Mouse (Mus musculus) kidney, adult 2 months (tissue): Measurements from ENCODE around the gene Rbm39. TPM values are rescaled to one million over a fixed set of nuclear protein-coding genes. Genes with fewer than 3 reads are reported as not detected.

ENCODE experiments used
- DNase-seq: peaks from one replicate; pipeline ENCODE4 v3.0.0; 2021
- H3K27ac ChIP-seq: fragments of 200-500 bp; 2 replicates; pipeline ENCODE4 v1.5.1; 2012; ENCODE audit warnings: low read depth, low read length, control low read depth, inconsistent platforms; ENCODE audit not compliant: insufficient read depth
- H3K27me3 ChIP-seq: fragments of 200-500 bp; replicated peaks from 2 replicates; pipeline ENCODE4 v1.6.1; 2012; ENCODE audit warnings: mild to moderate bottlenecking, moderate library complexity, low read length, inconsistent platforms; ENCODE audit not compliant: control insufficient read depth, insufficient read depth
- H3K36me3 ChIP-seq: fragments of 200-500 bp; 2 replicates; pipeline ENCODE4 v1.6.1; 2012; ENCODE audit warnings: mild to moderate bottlenecking, moderate library complexity, low read length, inconsistent platforms; ENCODE audit not compliant: control insufficient read depth, insufficient read depth
- H3K4me1 ChIP-seq: fragments of 200-500 bp; 2 replicates; pipeline ENCODE4 v1.6.1; 2011; ENCODE audit warnings: low read length; ENCODE audit not compliant: control insufficient read depth, insufficient read depth
- H3K4me3 ChIP-seq: fragments of 200-500 bp; 2 replicates; pipeline ENCODE4 v1.5.1; 2011; ENCODE audit warnings: mild to moderate bottlenecking, low read depth, low read length, control low read depth; ENCODE audit not compliant: insufficient read depth
- CTCF ChIP-seq: fragments of 200-500 bp; conservative IDR thresholded peaks from 2 replicates; pipeline ENCODE4 v1.5.1; 2011; ENCODE audit warnings: low read depth, mild to moderate bottlenecking, control low read depth, low read length, moderate library complexity, mixed read lengths; ENCODE audit not compliant: insufficient read depth, insufficient read length
- POLR2A ChIP-seq: fragments of 200-500 bp; IDR thresholded peaks from one replicate; pipeline ENCODE4 v1.6.1; 2011; ENCODE audit warnings: low read depth, low read length, control low read depth
- WGBS: fragments of 180-500 bp; shearing (Covaris S2); methylation state at CpG from one replicate; pipeline ENCODE4 v1.1.7; 2018; 5-methylcytosine and 5-hydroxymethylcytosine counted together
- polyA plus RNA-seq: library from polyadenylated mRNA; depleted of rRNA; stranded (reverse); fragments of >200 nt; gene quantifications from 2 replicates; pipeline ENCODE4 v1.2.3, GENCODE M21; 2012

The Rbm39 gene
- polyA plus RNA-seq, 1 experiment = 39.3 TPM

DNA sequence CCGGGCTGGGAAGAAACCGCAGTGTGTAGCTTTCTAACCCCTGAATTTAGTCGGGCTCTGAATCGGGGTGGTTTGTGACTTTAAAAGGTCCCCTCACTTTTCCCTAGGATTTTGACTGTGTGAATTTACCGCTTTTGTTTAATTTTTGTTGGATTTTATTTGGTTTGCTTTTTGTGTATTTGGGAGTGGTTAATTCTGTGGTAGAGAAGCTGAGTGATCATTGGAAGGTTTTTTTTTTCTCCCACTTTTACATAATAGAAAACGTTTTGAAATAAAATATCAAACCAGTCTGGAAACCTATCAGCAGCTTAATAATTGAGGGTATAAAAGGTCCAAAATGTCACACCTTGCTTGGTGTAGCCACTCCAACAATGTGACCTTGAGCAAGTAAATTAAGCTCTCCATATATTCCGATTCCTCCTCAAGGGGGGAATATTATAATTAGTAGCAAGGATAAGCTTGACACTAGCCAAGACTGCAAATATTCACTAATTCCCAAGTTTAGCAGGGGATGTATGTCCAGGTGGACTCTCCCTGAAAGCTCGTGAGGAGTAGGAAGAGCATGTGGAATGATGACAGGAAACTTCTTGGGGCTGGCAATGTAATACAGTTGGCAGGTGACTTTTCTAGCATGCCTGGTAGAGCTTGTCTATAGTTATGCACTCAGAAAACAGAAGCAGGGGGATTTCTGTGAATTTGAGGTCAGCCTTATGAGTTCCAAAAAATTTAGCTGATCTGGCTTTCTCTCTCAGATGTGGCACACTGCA, 969 bp upstream of the Rbm39 start:
- peak overlapping the region; percentile 71 for H3K4me3 ChIP-seq
- peak overlapping the region; percentile 98 for H3K27ac ChIP-seq
- H3K27me3 ChIP-seq = no peaks in the 10 kb centered on the region
- 5% methylated on average over 8 of the region's 8 CpGs for WGBS
- peak; percentile 43 for DNase-seq
- no peak for TF ChIP-seq POLR2A
- no peak for TF ChIP-seq CTCF
- peaks cover 19% of the 10 kb centered on the region for H3K4me1 ChIP-seq
- peaks cover 7% of the 10 kb centered on the region; the same call in 1 of the 2 replicates for H3K36me3 ChIP-seq

DNA sequence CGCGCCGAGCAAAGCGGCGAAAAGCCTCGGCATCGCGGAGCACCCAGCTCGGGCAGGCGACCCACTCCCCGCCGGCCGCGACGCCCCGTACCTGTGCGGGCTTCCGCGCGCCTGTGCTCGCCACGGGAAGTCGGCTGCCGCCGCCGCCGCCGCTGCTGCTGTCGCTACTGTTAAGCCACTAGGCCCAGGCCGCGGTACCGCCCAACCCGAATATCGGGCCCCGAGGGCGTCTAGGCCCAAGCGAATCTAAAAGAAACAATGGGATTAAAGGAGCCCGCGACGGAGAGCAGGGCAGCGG, 293 bp downstream of the Rbm39 start:
- peak overlapping the region; percentile 99 for H3K27ac ChIP-seq
- WGBS = under 1% methylated on average over 41 of the region's 41 CpGs

DNA sequence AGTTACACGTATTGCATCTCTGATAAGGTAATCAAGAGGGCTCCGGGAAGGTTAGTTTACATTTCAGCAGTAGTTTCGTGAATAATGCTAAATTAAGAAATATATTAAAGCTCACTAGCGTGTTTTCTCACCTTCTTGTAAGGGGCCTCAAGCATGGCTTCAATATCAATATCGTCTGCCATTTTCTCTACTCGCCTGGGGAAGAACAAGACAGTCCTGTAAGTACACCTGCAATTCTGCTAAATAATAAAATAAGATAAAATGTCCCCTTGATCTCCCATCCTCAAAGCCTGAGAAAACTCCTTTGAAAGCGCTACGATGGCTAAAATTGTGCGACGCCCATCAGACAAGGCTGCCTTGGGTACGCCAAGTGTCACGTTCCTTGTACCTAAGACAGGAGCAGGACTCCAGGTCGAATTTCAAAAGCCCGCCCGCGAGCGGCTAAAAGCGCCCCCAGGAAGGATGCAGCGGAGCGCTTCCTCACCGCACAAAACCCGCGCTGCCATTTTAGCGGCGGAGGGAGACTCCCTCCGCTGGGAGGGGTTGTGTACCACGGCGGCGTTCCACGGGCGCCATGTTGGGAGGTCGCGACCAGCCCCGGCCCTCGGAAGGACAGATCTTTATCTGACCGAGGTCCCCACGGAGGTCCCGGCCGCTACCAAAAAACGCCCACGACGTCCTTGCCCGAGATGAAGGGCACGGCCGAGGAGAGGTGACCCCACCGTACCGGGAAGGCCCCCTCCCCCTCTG, 817 bp downstream of the Rbm39 start:
- TF ChIP-seq CTCF = no peak
- H3K36me3 ChIP-seq = peaks cover 9% of the 10 kb centered on the region; the same call in 1 of the 2 replicates
- H3K4me3 ChIP-seq = peak overlapping the region; percentile 92
- no peaks in the 10 kb centered on the region for H3K27me3 ChIP-seq
- peaks cover 19% of the 10 kb centered on the region for H3K4me1 ChIP-seq
- WGBS = under 1% methylated on average over 47 of the region's 47 CpGs
- peak overlapping the region; percentile 99 for H3K27ac ChIP-seq
- peak; percentile 83 for DNase-seq

More for the DNA sequence above, 293 bp downstream of the Rbm39 start:
- no peak for DNase-seq
- Histone ChIP-seq H3K4me1 (peaks cover 19% of the 10 kb centered on the region), H3K27me3 (no peaks in the 10 kb centered on the region), H3K36me3 (peaks cover 7% of the 10 kb centered on the region; the same call in 1 of the 2 replicates), H3K4me3 (peak overlapping the region; percentile 92)
- TF ChIP-seq POLR2A (no peak), CTCF (no peak)

- H3K27me3 ChIP-seq = no peaks in the 10 kb centered on the region
- WGBS = 7% methylated on average over 7 of the region's 7 CpGs
- TF ChIP-seq POLR2A (no peak), CTCF (no peak)
- H3K4me3 ChIP-seq = peak overlapping the region; percentile 26
- peaks cover 15% of the 10 kb centered on the region for H3K36me3 ChIP-seq
- no peak for DNase-seq
- no peak overlapping the region for H3K27ac ChIP-seq
- peaks cover 19% of the 10 kb centered on the region for H3K4me1 ChIP-seq
Measured at GRCm38 (mm10) chr2:156177651-156178050, 2.4 kb downstream of the Rbm39 start.

DNA sequence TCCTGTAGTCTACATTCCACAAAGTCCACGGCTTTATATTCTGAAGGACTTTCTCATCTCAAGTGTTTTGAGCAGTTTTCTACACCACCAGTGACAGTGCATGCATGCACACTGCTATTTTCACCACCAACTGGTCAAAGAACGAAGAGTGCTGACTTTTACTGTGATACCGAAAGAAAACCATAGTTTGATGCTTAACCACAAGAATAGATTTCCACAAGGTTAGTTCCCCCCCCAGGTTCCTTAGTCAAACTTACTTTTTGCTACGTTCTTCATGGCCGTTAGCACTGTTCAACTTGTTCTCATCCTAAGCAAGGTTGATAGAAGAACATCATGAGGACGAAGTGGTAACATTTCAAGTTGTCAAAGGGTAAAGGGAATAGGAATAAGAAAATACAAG, 3.0 kb downstream of the Rbm39 start:
- H3K36me3 ChIP-seq = peaks cover 18% of the 10 kb centered on the region
- WGBS = 29% methylated on average over 6 of the region's 6 CpGs
- H3K4me1 ChIP-seq = peaks cover 19% of the 10 kb centered on the region
- H3K27me3 ChIP-seq = no peaks in the 10 kb centered on the region
- no peak overlapping the region for H3K4me3 ChIP-seq
- DNase-seq = no peak
- H3K27ac ChIP-seq = no peak overlapping the region
- TF ChIP-seq POLR2A = no peak
- TF ChIP-seq CTCF = no peak

DNA sequence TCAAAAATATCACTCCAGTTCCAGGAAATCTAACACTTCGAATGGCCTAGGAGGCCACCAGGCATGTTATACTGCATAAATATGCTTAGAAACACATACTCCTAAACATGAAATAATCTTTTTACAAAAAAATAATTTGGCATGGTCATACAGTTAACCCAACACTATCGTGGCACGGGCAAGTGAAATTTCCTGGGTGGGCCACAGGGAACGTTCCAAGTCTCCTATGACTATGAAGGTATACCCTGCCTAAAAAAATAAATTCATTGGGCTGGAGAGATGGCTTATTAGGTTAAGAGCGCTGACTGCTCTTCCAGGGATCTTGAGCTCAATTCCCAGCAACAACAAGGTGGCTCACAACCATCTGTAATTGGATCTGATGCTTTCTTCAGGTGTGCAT, 13.5 kb downstream of the Rbm39 start:
- H3K4me3 ChIP-seq = no peak overlapping the region
- H3K4me1 ChIP-seq = no peaks in the 10 kb centered on the region; the same call in 1 of the 2 replicates
- WGBS = 81% methylated on average over 5 of the region's 5 CpGs
- TF ChIP-seq CTCF = no peak
- TF ChIP-seq POLR2A = no peak
- H3K36me3 ChIP-seq = peaks cover 39% of the 10 kb centered on the region
- no peak overlapping the region for H3K27ac ChIP-seq
- DNase-seq = no peak
- no peaks in the 10 kb centered on the region for H3K27me3 ChIP-seq

DNA sequence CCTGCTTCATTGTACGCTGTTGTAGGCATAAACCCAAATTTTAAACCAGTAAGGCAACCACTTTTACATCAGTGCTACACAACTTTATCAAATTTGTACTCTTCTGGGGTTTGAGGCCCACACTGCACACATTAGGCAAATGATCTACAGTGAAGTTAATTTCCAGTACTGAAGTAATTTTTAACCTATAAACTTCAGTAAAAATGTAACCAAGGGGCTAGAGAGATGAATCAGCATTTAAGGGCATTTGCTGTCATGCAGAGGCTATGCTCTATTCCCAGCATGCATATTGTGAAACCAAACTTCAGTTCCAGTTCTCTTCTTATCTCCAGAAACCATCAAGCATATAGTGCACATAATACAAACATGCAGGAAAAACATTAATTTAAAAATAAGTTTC, 14.6 kb downstream of the Rbm39 start:
- 76% methylated on average over 1 of the region's 1 CpGs for WGBS

More for the DNA sequence above, 14.6 kb downstream of the Rbm39 start:
- peak; percentile 61 for DNase-seq
- Histone ChIP-seq H3K4me1 (no peaks in the 10 kb centered on the region; the same call in 1 of the 2 replicates), H3K36me3 (peaks cover 39% of the 10 kb centered on the region), H3K27ac (no peak overlapping the region), H3K27me3 (no peaks in the 10 kb centered on the region), H3K4me3 (no peak overlapping the region)
- no peak for TF ChIP-seq CTCF
- TF ChIP-seq POLR2A = no peak
